Mouse (Mus musculus) neural tube, embryonic 15.5 days (tissue): ENCODE data around the gene Lcmt2. TPM values are rescaled to one million over a fixed set of nuclear protein-coding genes. Genes with fewer than 3 reads are reported as not detected.

Experiments
- ATAC-seq: fragments of 200-750 bp; cut with Nextera tagmentation; 2 replicates; pipeline ENCODE4 v1.8.0; 2017; ENCODE audit warnings: mild to moderate bottlenecking, moderate TSS enrichment, moderate library complexity; ENCODE audit not compliant: low FRiP score
- H3K27ac ChIP-seq: fragments of 300-500 bp; sonication (generic); replicated peaks from 2 replicates; pipeline ENCODE4 v1.5.1; 2015; ENCODE audit warnings: mild to moderate bottlenecking, inconsistent platforms
- H3K27me3 ChIP-seq: fragments of 300-500 bp; sonication (generic); replicated peaks from 2 replicates; pipeline ENCODE4 v1.6.1; 2015; ENCODE audit warnings: inconsistent platforms
- H3K36me3 ChIP-seq: fragments of 300-500 bp; sonication (generic); 2 replicates; pipeline ENCODE4 v1.6.1; 2015; ENCODE audit warnings: inconsistent platforms
- H3K4me1 ChIP-seq: fragments of 300-500 bp; sonication (generic); 2 replicates; pipeline ENCODE4 v1.6.1; 2015; ENCODE audit warnings: inconsistent platforms
- H3K4me2 ChIP-seq: fragments of 300-500 bp; sonication (generic); 2 replicates; pipeline ENCODE4 v1.6.1; 2015; ENCODE audit warnings: inconsistent platforms, mild to moderate bottlenecking, moderate library complexity
- H3K4me3 ChIP-seq: fragments of 300-500 bp; sonication (generic); replicated peaks from 2 replicates; pipeline ENCODE4 v1.5.1; 2015; ENCODE audit warnings: mild to moderate bottlenecking, inconsistent platforms
- H3K9ac ChIP-seq: fragments of 300-500 bp; sonication (generic); replicated peaks from 2 replicates; pipeline ENCODE4 v1.6.1; 2015; ENCODE audit warnings: mild to moderate bottlenecking, inconsistent platforms
- H3K9me3 ChIP-seq: fragments of 300-500 bp; sonication (generic); replicated peaks from 2 replicates; pipeline ENCODE4 v1.6.1; 2016; ENCODE audit warnings: inconsistent platforms
- WGBS: fragments of 180-500 bp; shearing (Covaris S2); methylation state at CpG from one replicate; pipeline ENCODE4 v1.1.7; 2015; ENCODE audit warnings: mixed read lengths; 5-methylcytosine and 5-hydroxymethylcytosine counted together
- polyA plus RNA-seq: library from polyadenylated mRNA; unstranded; fragments of >200 nt; fragmentation: Nextera tagmentation; extraction: Ambion mirVana; gene quantifications from 2 replicates; pipeline ENCODE4 v1.2.1, GENCODE M21; 2015

Gene Lcmt2
- 18.9 and 21.5 TPM in 2 replicates for polyA plus RNA-seq

- H3K27me3 ChIP-seq: no peaks in the 10 kb centered on the region
- peak within 1 kb of the TSS; percentile 100 for H3K27ac ChIP-seq
- ATAC-seq: peak; percentile 98
- peak within 1 kb of the TSS; percentile 92 for H3K9ac ChIP-seq
- no peaks in the 10 kb centered on the region for H3K9me3 ChIP-seq
- H3K4me2 ChIP-seq: peak within 1 kb of the TSS; percentile 90
- under 1% methylated on average over 87 of the region's 87 CpGs for WGBS
- H3K4me3 ChIP-seq: peak within 1 kb of the TSS; percentile 84
- H3K36me3 ChIP-seq: peaks cover 12% of the 10 kb centered on the region
- peaks cover 45% of the 10 kb centered on the region for H3K4me1 ChIP-seq
These were observed at the start of gene Lcmt2, which contains the start of gene Adal for GRCm38 (mm10) chr2:121140018-121140882. Gene Lcmt2, minus strand, starts transcription at chr2:121140653. Gene Adal, plus strand, starts transcription at chr2:121140428.

- WGBS: 72% methylated on average over 1 of the region's 1 CpGs
- no peak overlapping the region for H3K4me2 ChIP-seq
- H3K9ac ChIP-seq: no peak overlapping the region
- H3K9me3 ChIP-seq: no peaks in the 10 kb centered on the region
- no peak overlapping the region for H3K27ac ChIP-seq
- H3K27me3 ChIP-seq: no peaks in the 10 kb centered on the region
- H3K4me1 ChIP-seq: no peaks in the 10 kb centered on the region
- ATAC-seq: no peak
- no peak overlapping the region for H3K4me3 ChIP-seq
- H3K36me3 ChIP-seq: peaks cover 81% of the 10 kb centered on the region
These were observed 48.1 kb upstream of the Lcmt2 start for GRCm38 (mm10) chr2:121188530-121188929.

GRCm38 (mm10) chr2:121184142-121184541, 43.7 kb upstream of the Lcmt2 start:
- H3K9me3 ChIP-seq: no peaks in the 10 kb centered on the region
- H3K27me3 ChIP-seq: no peaks in the 10 kb centered on the region
- 98% methylated on average over 7 of the region's 7 CpGs for WGBS
- H3K4me1 ChIP-seq: no peaks in the 10 kb centered on the region
- H3K4me3 ChIP-seq: no peak overlapping the region
- H3K4me2 ChIP-seq: no peak overlapping the region
- peaks cover 59% of the 10 kb centered on the region for H3K36me3 ChIP-seq
- ATAC-seq: no peak
- no peak overlapping the region for H3K9ac ChIP-seq
- H3K27ac ChIP-seq: no peak overlapping the region

- no peak overlapping the region for H3K4me2 ChIP-seq
- peaks cover 59% of the 10 kb centered on the region for H3K36me3 ChIP-seq
- no peak overlapping the region for H3K27ac ChIP-seq
- no peaks in the 10 kb centered on the region for H3K27me3 ChIP-seq
- H3K4me1 ChIP-seq: no peaks in the 10 kb centered on the region
- no peak overlapping the region for H3K4me3 ChIP-seq
- 90% methylated on average over 5 of the region's 5 CpGs for WGBS
- H3K9me3 ChIP-seq: no peaks in the 10 kb centered on the region
- no peak overlapping the region for H3K9ac ChIP-seq
- no peak for ATAC-seq
These were observed 43.0 kb upstream of the Lcmt2 start for GRCm38 (mm10) chr2:121183431-121183830.

GRCm38 (mm10) chr2:121178828-121179479, 38.5 kb upstream of the Lcmt2 start:
- Histone ChIP-seq H3K9me3 (no peaks in the 10 kb centered on the region), H3K27ac (no peak overlapping the region), H3K36me3 (peaks cover 64% of the 10 kb centered on the region), H3K4me3 (no peak overlapping the region), H3K4me2 (no peak overlapping the region), H3K9ac (no peak overlapping the region), H3K27me3 (no peaks in the 10 kb centered on the region), H3K4me1 (no peaks in the 10 kb centered on the region)
- 96% methylated on average over 3 of the region's 3 CpGs for WGBS
- ATAC-seq: no peak

- Histone ChIP-seq H3K27me3 (no peaks in the 10 kb centered on the region), H3K4me3 (peak within 1 kb of the TSS; percentile 91), H3K36me3 (peaks cover 22% of the 10 kb centered on the region), H3K9ac (peak within 1 kb of the TSS; percentile 72), H3K4me2 (peak within 1 kb of the TSS; percentile 91), H3K27ac (peak within 1 kb of the TSS; percentile 88), H3K9me3 (no peaks in the 10 kb centered on the region), H3K4me1 (peaks cover 34% of the 10 kb centered on the region)
- ATAC-seq: peak; percentile 96
- WGBS: under 1% methylated on average over 66 of the region's 66 CpGs
These were observed 30.7 kb upstream of the Lcmt2 start, which contains the start of gene Zscan29 for GRCm38 (mm10) chr2:121170980-121171742. Gene Zscan29, minus strand, starts transcription at chr2:121171125.

- no peaks in the 10 kb centered on the region for H3K9me3 ChIP-seq
- peak; percentile 64 for ATAC-seq
- peaks cover 34% of the 10 kb centered on the region for H3K4me1 ChIP-seq
- peak within 1 kb of the TSS; percentile 72 for H3K9ac ChIP-seq
- H3K36me3 ChIP-seq: peaks cover 23% of the 10 kb centered on the region
- peak within 1 kb of the TSS; percentile 91 for H3K4me3 ChIP-seq
- under 1% methylated on average over 38 of the region's 38 CpGs for WGBS
- H3K27ac ChIP-seq: peak within 1 kb of the TSS; percentile 88
- H3K4me2 ChIP-seq: peak within 1 kb of the TSS; percentile 91
- no peaks in the 10 kb centered on the region for H3K27me3 ChIP-seq
These were observed 30.1 kb upstream of the Lcmt2 start, which contains the start of gene Tubgcp4 for GRCm38 (mm10) chr2:121170481-121170971. Gene Tubgcp4, plus strand, starts transcription at chr2:121170654.

GRCm38 (mm10) chr2:121169902-121170301, 29.4 kb upstream of the Lcmt2 start:
- Histone ChIP-seq H3K4me3 (peak overlapping the region; percentile 91), H3K27me3 (no peaks in the 10 kb centered on the region), H3K4me1 (peaks cover 34% of the 10 kb centered on the region), H3K9ac (peak overlapping the region; percentile 72), H3K36me3 (peaks cover 20% of the 10 kb centered on the region), H3K4me2 (peak overlapping the region; percentile 91), H3K9me3 (no peaks in the 10 kb centered on the region), H3K27ac (peak overlapping the region; percentile 88; the same call in 1 of the 2 replicates)
- ATAC-seq: no peak
- WGBS: 6% methylated on average over 9 of the region's 9 CpGs

- H3K4me1 ChIP-seq: peaks cover 34% of the 10 kb centered on the region
- no peak overlapping the region for H3K27ac ChIP-seq
- H3K4me3 ChIP-seq: peak overlapping the region; percentile 91
- peaks cover 18% of the 10 kb centered on the region for H3K36me3 ChIP-seq
- H3K9ac ChIP-seq: peak overlapping the region; percentile 72; the same call in 1 of the 2 replicates
- H3K4me2 ChIP-seq: peak overlapping the region; percentile 91
- ATAC-seq: no peak
- H3K9me3 ChIP-seq: no peaks in the 10 kb centered on the region
- 41% methylated on average over 4 of the region's 4 CpGs for WGBS
- no peaks in the 10 kb centered on the region for H3K27me3 ChIP-seq
These were observed 28.7 kb upstream of the Lcmt2 start for GRCm38 (mm10) chr2:121169173-121169572.

GRCm38 (mm10) chr2:121153100-121153499, 12.6 kb upstream of the Lcmt2 start:
- H3K9me3 ChIP-seq: no peaks in the 10 kb centered on the region
- no peak overlapping the region for H3K9ac ChIP-seq
- H3K4me1 ChIP-seq: no peaks in the 10 kb centered on the region
- no peak overlapping the region for H3K4me2 ChIP-seq
- H3K4me3 ChIP-seq: no peak overlapping the region
- peaks cover 47% of the 10 kb centered on the region for H3K36me3 ChIP-seq
- WGBS: 93% methylated on average over 3 of the region's 3 CpGs
- no peak for ATAC-seq
- H3K27ac ChIP-seq: no peak overlapping the region
- H3K27me3 ChIP-seq: no peaks in the 10 kb centered on the region

GRCm38 (mm10) chr2:121149679-121150078, 9.2 kb upstream of the Lcmt2 start:
- no peaks in the 10 kb centered on the region for H3K9me3 ChIP-seq
- H3K36me3 ChIP-seq: peaks cover 45% of the 10 kb centered on the region
- H3K27ac ChIP-seq: no peak overlapping the region
- WGBS: 84% methylated on average over 5 of the region's 5 CpGs
- no peak for ATAC-seq
- no peak overlapping the region for H3K9ac ChIP-seq
- no peaks in the 10 kb centered on the region for H3K4me1 ChIP-seq
- no peak overlapping the region for H3K4me2 ChIP-seq
- no peak overlapping the region for H3K4me3 ChIP-seq
- no peaks in the 10 kb centered on the region for H3K27me3 ChIP-seq
